Comparison of ENCODE assay signal across 8 mouse cellular contexts in the genomic region with DNA sequence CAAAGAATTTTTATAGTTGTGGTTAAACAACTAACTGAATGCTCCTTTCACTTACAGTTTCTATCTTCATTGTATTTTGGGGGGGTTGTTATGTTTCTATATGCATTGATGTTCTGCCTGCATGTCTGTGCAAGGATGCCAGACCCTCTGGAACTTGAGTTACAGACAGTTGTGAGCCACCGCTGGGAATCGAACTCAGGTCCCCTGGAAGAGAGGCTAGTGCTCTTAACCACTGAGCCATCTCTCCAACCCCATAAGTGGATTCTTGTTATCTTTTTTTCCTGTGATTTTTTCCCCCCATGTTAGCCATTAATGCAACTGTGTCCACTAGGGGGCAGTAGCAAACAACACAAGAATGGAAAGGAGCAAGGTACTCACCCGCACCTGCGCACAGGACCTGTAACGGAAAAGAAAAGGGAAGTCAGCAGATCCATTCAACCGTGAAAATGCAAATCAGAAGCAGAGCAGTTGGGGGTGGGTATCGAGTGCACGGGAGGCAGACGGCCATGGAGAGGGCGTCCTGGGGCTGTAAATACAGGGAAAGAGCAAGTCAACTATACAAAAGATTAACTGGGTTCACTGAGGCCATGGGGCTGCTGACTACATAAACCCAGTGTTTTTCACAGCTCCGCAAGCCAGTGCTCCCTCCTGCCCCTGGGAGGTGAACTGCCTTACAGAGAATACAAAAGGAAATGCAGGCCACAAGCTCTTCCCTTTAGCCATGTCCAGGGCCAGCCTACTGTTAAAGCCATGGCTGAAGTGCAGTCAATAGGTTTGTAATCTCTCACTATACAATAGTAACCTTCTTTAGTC.
DNase-seq lines count a peak whose midpoint lies in the region; ATAC-seq and TF ChIP-seq lines count a peak whose summit lies in the region.

No protein-coding gene starts in this region.

- DNase-seq in c-Kit-positive CD71-negative TER-119-negative erythroid progenitor cells, embryonic 14.5 days (ENCODE audit: low read depth), result peak; percentile 96
- DNase-seq in forebrain, embryonic 10.5 days (ENCODE audit: extremely low spot score, low spot score), result peak; percentile 87
- DNase-seq in kidney, postnatal 14 days, result peak; percentile 93
- peak; percentile 81 to 93 for DNase-seq in natural killer cell, adult 2 months (ENCODE audit: low spot score in 2 of 2)

- H3K27me3 ChIP-seq in E14TG2a.4 (ENCODE audit: insufficient read depth, low read length), result no peaks in the 10 kb centered on the region
- H3K27me3 ChIP-seq in forebrain, embryonic 10.5 days (ENCODE audit: poor library complexity, severe bottlenecking), result peaks cover 14% of the 10 kb centered on the region; the same call in 1 of the 2 replicates
- H3K27me3 ChIP-seq in heart, embryonic 15.5 days, result no peaks in the 10 kb centered on the region
- H3K27me3 ChIP-seq in liver, embryonic 12.5 days (replicated peaks), result no peaks in the 10 kb centered on the region
- no peaks in the 10 kb centered on the region for H3K27me3 ChIP-seq in stomach, embryonic 14.5 days (ENCODE audit: control insufficient read depth, insufficient read depth, low read length)

- no peaks in the 10 kb centered on the region for H3K36me3 ChIP-seq in E14TG2a.4 (ENCODE audit: insufficient read depth, low read length)
- H3K36me3 ChIP-seq in forebrain, embryonic 10.5 days (replicated peaks), result no peaks in the 10 kb centered on the region
- no peaks in the 10 kb centered on the region for H3K36me3 ChIP-seq in heart, embryonic 15.5 days
- H3K36me3 ChIP-seq in liver, embryonic 12.5 days, result no peaks in the 10 kb centered on the region
- no peaks in the 10 kb centered on the region for H3K36me3 ChIP-seq in stomach, embryonic 14.5 days (ENCODE audit: control insufficient read depth, insufficient read depth, low read length)

- ATAC-seq in heart, embryonic 15.5 days (replicated peaks; ENCODE audit: insufficient number of reproducible peaks, insufficient read depth, low FRiP score, low read depth), result peak; percentile 53; the same call in 1 of the 2 replicates
- peak; percentile 78 for ATAC-seq in liver, embryonic 12.5 days
- ATAC-seq in stomach, embryonic 14.5 days (ENCODE audit: insufficient number of reproducible peaks, insufficient read depth, low FRiP score, low read depth), result peak; percentile 85

- WGBS in forebrain, embryonic 10.5 days, result 2% methylated on average over 11 of the region's 11 CpGs
- WGBS in heart, embryonic 15.5 days, result 3% methylated on average over 11 of the region's 11 CpGs
- WGBS in liver, embryonic 12.5 days (ENCODE audit: insufficient replicate concordance), result 4% methylated on average over 11 of the region's 11 CpGs
- 3% methylated on average over 11 of the region's 11 CpGs for WGBS in stomach, embryonic 14.5 days

- peaks cover 39% of the 10 kb centered on the region for H3K4me1 ChIP-seq in E14TG2a.4 (replicated peaks; ENCODE audit: low read depth, low read length)
- H3K4me1 ChIP-seq in forebrain, embryonic 10.5 days, result peaks cover 27% of the 10 kb centered on the region
- peaks cover 3% of the 10 kb centered on the region; the same call in 1 of the 2 replicates for H3K4me1 ChIP-seq in heart, embryonic 15.5 days (replicated peaks)
- H3K4me1 ChIP-seq in liver, embryonic 12.5 days, result peaks cover 44% of the 10 kb centered on the region
- H3K4me1 ChIP-seq in stomach, embryonic 14.5 days (ENCODE audit: control insufficient read depth, insufficient read depth, low read length), result peaks cover 10% of the 10 kb centered on the region; the same call in 1 of the 2 replicates

- peak overlapping the region; percentile 41; the same call in 1 of the 2 replicates for H3K4me3 ChIP-seq in E14TG2a.4 (replicated peaks; ENCODE audit: low read length)
- peak overlapping the region; percentile 40 for H3K4me3 ChIP-seq in forebrain, embryonic 10.5 days
- peak overlapping the region; percentile 43 for H3K4me3 ChIP-seq in heart, embryonic 15.5 days
- peak overlapping the region; percentile 45 for H3K4me3 ChIP-seq in liver, embryonic 12.5 days
- H3K4me3 ChIP-seq in stomach, embryonic 14.5 days (ENCODE audit: low read depth, low read length), result no peak overlapping the region; the same call in 1 of the 2 replicates

- no peaks in the 10 kb centered on the region for H3K9me3 ChIP-seq in E14TG2a.4 (ENCODE audit: low read length)
- no peaks in the 10 kb centered on the region for H3K9me3 ChIP-seq in forebrain, embryonic 10.5 days
- no peaks in the 10 kb centered on the region for H3K9me3 ChIP-seq in heart, embryonic 15.5 days (replicated peaks)
- no peaks in the 10 kb centered on the region for H3K9me3 ChIP-seq in liver, embryonic 12.5 days (replicated peaks)
- H3K9me3 ChIP-seq in stomach, embryonic 14.5 days (ENCODE audit: control insufficient read depth, low read depth, low read length), result no peaks in the 10 kb centered on the region

- peak overlapping the region; percentile 62 for H3K4me2 ChIP-seq in heart, embryonic 15.5 days
- H3K4me2 ChIP-seq in liver, embryonic 12.5 days, result peak overlapping the region; percentile 70
- H3K4me2 ChIP-seq in stomach, embryonic 14.5 days (replicated peaks; ENCODE audit: low read depth, low read length), result peak overlapping the region; percentile 42

- TF ChIP-seq CTCF in E14TG2a.4 (conservative IDR thresholded peaks at IDR 0.05; ENCODE audit: low read length), result peak; percentile 69

- peak overlapping the region; percentile 79 for H3K27ac ChIP-seq in forebrain, embryonic 10.5 days
- H3K27ac ChIP-seq in heart, embryonic 15.5 days, result no peak overlapping the region
- H3K27ac ChIP-seq in liver, embryonic 12.5 days, result peak overlapping the region; percentile 53; the same call in 1 of the 2 replicates
- H3K27ac ChIP-seq in stomach, embryonic 14.5 days (ENCODE audit: low read length), result peak overlapping the region; percentile 27; the same call in 1 of the 2 replicates

- peak overlapping the region; percentile 39; the same call in 1 of the 2 replicates for H3K9ac ChIP-seq in heart, embryonic 15.5 days
- peak overlapping the region; percentile 34; the same call in 1 of the 2 replicates for H3K9ac ChIP-seq in liver, embryonic 12.5 days
- no peak overlapping the region for H3K9ac ChIP-seq in stomach, embryonic 14.5 days (replicated peaks; ENCODE audit: low read depth, low read length)
